Mouse (Mus musculus): ENCODE results near the gene Metap1d. TPM values are rescaled to one million over a fixed set of nuclear protein-coding genes. Genes with fewer than 3 reads are reported as not detected.

Gene Metap1d
- total RNA-seq, 2 experiments from 2014 or later, result 44.9 to 45.2 TPM

- intact Hi-C loops (cut with DNase I), result no loop called here
- DNase-seq, result no peak
Measured at GRCm38 (mm10) chr2:71473830-71474229, 20.8 kb downstream of the Metap1d start.

DNA sequence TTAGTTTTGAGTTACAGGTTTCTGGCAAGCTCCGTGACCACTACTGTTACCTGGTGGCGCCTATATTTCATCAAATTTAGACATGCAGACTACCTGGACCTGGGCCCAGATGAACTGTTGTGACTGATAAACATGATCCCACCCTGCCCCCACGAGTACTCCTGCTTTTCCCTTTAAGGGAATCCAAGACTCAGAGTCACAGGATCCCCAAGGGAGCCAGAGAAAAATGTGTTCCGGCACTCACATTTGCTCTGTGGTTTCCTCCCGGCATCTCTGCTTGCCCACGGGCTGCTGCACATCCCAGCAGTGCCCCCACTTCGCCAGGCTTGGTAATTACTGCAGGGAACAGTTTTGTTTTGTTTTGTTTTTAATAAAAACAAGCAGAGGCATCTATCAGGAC is 21.3 kb downstream of the Metap1d start:
- DNase-seq, result no peak
- intact Hi-C loops (cut with DNase I), result no loop called here

DNA sequence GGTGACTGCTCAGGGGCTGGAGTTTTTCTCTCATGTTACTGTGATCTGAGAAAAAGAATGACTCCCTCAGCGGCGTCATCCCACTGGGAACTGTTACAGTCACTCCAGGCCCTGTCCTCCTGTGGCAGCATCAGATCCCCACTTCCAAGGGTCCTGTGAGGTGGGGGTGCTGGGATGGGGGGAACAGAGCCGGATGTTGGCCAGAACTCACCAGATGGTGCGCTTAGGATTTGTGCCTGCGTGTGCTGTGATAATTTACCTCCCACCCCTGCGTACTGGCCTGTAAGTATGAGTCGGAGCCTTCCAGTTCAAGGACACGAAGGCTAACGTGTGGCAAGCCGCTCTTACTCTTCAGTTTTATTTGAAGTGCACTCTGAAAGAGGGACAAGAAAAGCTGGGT is 22.2 kb downstream of the Metap1d start:
- no peak for DNase-seq
- intact Hi-C loops (cut with DNase I), result no loop called here

GRCm38 (mm10) chr2:71475760-71476159 is 22.7 kb downstream of the Metap1d start:
- DNase-seq, result no peak
- intact Hi-C loops (cut with DNase I), result no loop called here

DNA sequence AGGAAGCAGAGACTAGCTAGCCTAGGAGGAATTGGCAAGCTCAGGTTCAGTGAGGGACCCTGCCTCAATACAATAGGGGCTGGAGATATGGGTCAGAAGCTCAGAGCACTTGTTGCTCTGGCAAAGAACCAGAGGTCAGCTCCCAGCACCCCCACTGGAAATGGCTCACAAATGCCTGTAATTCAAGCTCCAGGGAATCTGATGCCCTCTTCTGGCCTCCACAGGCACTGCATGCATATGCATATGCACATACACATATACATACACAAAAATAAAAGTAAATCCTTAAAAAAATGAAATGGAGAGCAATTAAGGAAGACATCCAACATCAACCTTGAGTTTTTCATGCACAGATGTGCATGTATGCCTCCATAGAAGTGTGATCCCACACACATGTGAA is 24.7 kb downstream of the Metap1d start:
- intact Hi-C loops (cut with DNase I), result no loop called here
- DNase-seq, result no peak

DNA sequence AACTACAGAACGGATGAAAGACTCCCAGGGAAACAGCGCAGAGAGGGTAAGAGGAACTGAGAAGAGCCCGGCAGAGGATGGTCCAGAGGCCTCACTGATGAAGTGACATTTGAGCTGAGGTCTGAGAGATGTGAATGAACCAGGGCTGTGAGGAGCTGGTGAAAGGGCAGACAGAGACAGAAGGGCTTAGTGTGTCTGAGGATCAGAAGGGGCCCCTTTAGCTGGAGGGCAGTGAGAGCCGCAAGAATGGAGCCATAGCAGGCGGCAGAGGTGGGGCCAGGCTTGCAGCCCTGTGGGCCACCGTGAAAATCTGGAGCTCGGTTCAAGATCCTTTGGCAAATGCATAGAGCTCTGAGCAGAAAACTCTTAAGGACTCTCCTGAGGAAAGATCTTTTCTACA is 26.8 kb downstream of the Metap1d start:
- DNase-seq, result no peak

DNA sequence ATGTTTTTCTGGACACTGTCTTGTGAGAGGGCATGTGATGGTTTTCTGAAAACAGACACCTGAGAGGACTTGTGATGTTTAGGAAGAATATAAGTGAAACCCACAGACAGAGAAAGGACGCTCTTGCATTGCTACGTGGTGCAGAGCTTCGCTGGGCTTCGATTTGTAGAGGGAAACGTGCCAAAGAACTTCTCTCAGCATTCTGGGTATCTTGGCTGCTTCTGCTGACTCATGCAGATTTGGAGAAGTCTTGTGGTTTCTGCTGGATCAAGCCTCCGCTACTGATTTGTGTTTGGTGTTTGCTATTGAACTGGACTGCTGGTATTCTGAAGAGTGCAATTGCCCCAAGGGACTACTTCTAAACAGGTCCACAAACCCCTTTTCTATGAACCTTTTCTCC is 28.7 kb downstream of the Metap1d start:
- intact Hi-C loops (cut with DNase I), result no loop called here
- DNase-seq, result no peak

More for the DNA sequence above, 26.8 kb downstream of the Metap1d start:
- intact Hi-C loops (cut with DNase I), result no loop called here

DNA sequence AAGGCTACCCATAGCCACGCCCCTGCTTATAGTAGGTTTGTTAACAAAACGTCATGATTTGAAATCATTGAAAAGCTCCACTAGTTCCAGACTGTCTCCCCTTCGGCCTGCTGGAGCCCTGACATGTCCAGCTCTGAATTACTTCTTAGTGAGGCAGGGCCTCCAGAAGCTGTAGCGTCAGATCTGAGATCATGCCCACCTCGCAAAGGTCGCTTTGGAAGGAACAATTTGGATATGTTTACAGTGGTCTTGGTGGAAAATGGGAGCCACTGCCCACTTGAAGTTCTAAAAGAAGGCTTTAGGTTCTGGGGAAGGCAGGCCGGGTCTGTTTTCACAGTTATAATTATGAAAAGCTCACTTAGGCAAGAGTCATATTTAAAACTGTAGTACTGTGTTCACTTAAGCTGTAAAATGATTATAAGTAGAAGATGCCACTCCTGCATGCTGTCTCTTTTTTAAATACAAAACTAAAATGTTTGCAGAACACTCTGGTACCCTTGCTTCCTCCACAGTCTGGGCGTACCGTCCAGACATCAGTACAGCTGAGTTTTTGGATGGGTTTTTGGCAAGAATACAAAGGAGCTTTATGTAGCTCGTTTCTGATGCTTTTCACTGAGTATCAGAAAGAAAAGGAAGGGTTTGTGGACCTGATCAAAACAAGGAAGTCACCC is 30.1 kb downstream of the Metap1d start:
- no peak for DNase-seq
- intact Hi-C loops (cut with DNase I), result no loop called here

DNA sequence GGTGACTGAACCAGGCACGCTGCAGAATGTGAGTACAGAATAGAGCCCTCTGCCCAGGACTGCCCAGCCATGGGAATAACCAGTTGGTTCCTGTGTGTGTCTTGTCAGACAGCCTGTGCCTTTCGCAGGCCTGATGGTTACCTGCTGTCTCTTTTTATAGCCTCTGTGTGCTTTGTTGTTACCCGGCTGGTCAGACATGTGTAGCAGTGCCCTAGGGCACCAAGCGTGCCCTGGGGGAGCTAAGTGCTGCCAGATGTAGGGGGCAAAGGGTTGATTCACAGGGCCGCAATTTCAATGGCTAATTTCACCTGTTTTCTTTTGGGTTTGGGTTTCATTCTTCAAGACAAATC is 30.6 kb downstream of the Metap1d start:
- no peak for DNase-seq
- intact Hi-C loops (cut with DNase I), result no loop called here

GRCm38 (mm10) chr2:71491295-71491694 is 38.2 kb downstream of the Metap1d start:
- DNase-seq, result no peak
- intact Hi-C loops (cut with DNase I), result no loop called here

DNA sequence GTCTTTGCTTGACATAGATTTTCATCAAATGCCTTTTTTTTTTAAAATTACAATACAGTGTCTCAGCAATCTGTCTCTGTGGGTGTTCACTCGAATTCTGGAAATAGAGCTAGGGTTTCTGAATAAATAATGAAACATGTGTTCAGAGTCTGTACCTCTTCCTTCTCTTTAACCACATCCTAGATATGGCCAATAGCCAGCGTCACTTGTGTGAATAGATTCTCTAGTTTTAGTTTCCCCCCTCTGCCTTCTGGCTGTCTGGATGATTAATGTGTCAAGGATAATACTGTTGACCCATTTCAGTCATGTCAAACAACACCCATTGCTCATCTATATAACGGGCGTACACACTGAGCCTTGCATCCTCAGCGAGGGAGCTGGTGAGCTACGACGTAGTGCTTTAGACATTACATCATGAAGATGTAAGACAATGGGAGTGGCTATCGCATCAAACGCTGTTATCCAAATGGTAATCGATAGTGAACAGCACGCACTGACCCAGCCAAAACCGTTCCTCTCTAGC is 40.1 kb downstream of the Metap1d start:
- DNase-seq, result no peak
- intact Hi-C loops (cut with DNase I), result no loop called here

- no peak for DNase-seq
- intact Hi-C loops (cut with DNase I), result no loop called here
Measured at GRCm38 (mm10) chr2:71494503-71494902, 41.4 kb downstream of the Metap1d start.

DNA sequence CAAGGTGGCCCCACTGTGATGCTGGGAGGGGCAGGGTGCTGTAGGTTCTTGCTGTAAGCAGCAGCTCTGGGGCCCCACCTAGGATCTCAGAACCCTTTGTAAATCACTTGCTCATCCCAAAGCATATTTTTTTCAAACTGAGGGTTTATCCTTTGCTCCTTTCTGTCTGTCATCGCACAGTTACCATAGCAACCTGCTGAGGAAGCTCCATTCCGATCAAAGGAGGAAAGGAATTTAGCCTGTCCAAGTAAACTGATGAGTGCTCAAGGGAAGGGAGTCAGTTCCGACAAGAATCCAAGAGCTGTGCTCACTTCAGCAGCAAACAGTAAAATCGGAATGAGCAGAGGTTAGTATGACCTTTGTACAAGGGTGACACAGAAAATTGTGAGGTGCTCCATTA is 41.9 kb downstream of the Metap1d start:
- intact Hi-C loops (cut with DNase I), result no loop called here
- DNase-seq, result no peak

DNA sequence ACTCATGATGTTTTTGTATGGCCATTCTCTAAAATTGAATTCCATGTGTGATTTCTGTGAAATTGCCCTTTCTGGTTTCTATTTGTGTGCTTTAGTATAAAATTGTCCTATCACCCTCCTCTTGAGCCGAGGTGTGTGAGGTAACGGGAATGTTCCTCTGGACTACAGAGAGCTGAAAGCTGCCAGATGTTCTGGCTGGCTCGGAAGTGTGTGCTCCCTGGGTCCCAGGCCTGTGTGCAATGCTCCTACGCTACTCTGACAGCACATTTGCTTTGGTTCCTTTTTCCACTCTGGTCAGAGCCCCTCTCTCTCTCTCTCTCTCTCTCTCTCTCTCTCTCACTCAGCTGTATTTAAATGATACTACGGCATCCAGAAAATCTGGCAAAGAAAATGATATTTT is 44.1 kb downstream of the Metap1d start:
- intact Hi-C loops (cut with DNase I), result no loop called here
- DNase-seq, result no peak

- DNase-seq, result peak in 1 of 2 experiments; percentile 8
- intact Hi-C loops (cut with DNase I), result no loop called here
Measured at GRCm38 (mm10) chr2:71499276-71500230, 46.5 kb downstream of the Metap1d start.

GRCm38 (mm10) chr2:71504852-71505251 is 51.8 kb downstream of the Metap1d start:
- intact Hi-C loops (cut with DNase I), result no loop called here
- no peak for DNase-seq

- intact Hi-C loops (cut with DNase I), result no loop called here
- no peak for DNase-seq
Measured at GRCm38 (mm10) chr2:71511209-71511608, 58.1 kb downstream of the Metap1d start.

- intact Hi-C loops (cut with DNase I), result no loop called here
- no peak for DNase-seq
Measured at GRCm38 (mm10) chr2:71512326-71512725, 59.2 kb downstream of the Metap1d start.

GRCm38 (mm10) chr2:71516995-71517394 is 63.9 kb downstream of the Metap1d start:
- no peak for DNase-seq
- intact Hi-C loops (cut with DNase I), result no loop called here

DNA sequence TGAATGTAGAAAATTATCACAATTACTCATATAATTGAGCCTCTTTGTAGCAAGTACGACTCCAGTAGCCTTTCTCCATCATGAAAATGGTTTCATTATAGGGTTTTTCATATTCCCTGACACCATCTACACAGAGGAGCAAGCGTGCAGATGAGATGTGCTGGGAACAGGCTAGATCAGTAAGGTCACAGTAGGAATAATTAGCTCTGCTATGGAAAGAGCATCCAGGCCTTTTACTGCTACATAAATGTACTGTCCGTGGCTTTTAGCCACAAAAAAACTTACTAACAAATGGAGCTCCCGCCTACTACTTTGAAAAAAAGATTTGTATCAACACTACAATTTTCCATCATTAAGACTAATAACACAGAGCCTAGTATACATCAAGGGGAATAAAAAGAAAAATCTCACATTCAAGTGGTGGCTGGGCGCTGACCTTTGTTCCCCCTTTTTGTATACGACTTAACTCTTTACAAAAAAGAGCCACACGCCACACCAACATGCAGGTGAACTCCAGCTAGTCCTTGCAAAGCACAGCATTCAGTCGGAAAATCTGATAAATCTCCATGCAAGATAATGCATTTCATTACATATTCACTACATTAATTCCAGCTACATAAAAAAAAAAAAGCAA is 64.5 kb downstream of the Metap1d start:
- no peak for DNase-seq
- intact Hi-C loops (cut with DNase I), result no loop called here

DNA sequence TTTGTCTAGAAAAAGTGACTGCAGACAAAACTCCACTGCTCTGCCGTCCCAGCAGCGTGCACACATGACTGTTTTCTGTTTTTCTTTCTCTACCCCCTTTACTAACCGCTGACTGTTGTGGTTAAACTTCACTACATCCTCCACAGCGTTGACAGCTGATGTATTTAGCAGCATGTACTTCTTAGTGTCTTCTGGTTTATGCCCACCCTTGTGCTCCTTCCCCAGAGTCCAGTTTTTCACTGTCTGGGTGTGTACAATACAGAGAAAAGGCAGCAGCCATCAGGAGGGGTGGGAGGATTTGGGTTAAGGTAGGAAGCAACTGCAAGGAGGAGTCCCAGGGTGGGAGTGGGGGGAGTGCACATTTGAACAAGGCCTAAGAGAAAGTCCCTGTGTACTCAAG is 69.8 kb downstream of the Metap1d start:
- intact Hi-C loops (cut with DNase I), result no loop called here
- no peak for DNase-seq
